Mouse (Mus musculus): ENCODE data around the gene Ahdc1. TPM values are rescaled to one million over a fixed set of nuclear protein-coding genes. Genes with fewer than 3 reads are reported as not detected.

Ahdc1 gene
- total and polyA plus RNA-seq, 3 experiments: 1.6 to 19.9 (median 8.4) TPM

DNA sequence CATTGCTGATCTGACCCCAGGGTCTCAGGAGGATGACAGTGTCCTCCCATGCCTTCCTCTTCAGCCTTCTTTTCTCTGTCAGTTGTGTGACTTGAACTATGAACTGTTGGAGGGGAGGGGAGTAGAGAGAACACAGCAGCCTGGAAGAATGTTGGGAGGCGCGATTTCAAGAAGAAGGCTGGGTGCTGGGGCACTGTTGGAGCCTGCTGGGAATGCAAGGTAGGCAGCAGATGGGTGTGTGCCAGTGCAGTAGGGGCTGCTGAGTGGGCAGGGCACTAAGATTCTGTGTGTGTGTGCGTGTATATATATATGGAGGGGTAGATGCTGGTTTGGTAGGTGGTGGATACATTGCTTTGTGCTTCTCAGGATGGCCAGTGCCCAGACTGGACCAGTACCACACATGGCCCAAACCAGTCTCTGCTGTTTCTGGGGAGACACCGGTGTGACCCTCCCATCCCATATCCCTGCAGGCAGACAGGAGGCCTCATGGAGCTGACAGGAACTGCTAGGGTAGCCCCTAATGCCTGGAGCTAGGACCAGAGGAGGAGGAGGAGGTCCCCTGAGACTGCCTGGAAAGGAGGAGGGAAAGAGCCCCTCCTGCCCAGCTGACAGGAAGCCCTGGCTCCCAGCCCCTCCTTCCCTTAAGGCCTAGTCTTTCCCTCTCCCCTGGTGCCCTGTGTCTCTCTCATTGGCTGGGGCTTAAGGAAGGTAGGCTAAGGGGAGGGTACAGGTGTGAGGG lies 5.8 kb downstream of the Ahdc1 start:
- H3K27ac ChIP-seq (ENCODE audit: insufficient read depth, low read depth): no peak overlapping the region
- H3K9me3 ChIP-seq (replicated peaks; ENCODE audit: low read length): no peaks in the 10 kb centered on the region
- H3K9ac ChIP-seq (ENCODE audit: insufficient read depth, low read depth): no peak overlapping the region
- H3K27me3 ChIP-seq (replicated peaks): no peaks in the 10 kb centered on the region
- peaks cover 17 to 76% of the 10 kb centered on the region in 2 experiments for H3K4me1 ChIP-seq (ENCODE audit: control insufficient read depth in 1 of 2, insufficient read depth in 2 of 2)
- dilution Hi-C loops (cut with MboI; ENCODE audit: extremely low pct_ligation_motif_present, extremely low pct_unique_long_range_greater_than_20kb, low sequenced_read_pairs): no loop called here
- no peak for DNase-seq (ENCODE audit: extremely low read depth)
- H3K4me3 ChIP-seq (replicated peaks in 1 of 3; ENCODE audit: low read depth in 2 of 3, low read length in 2 of 3, poor library complexity in 1 of 3): no peak overlapping the region
- peaks cover 3% of the 10 kb centered on the region; the same call in 1 of the 2 replicates for H3K79me2 ChIP-seq (replicated peaks; ENCODE audit: control insufficient read depth, extremely low read depth, insufficient read depth, poor library complexity, severe bottlenecking)
- no peak for TF ChIP-seq UBTF (IDR thresholded peaks at IDR 0.05; ENCODE audit: low read depth, low read length)
- peaks cover 0 to 49% of the 10 kb centered on the region in 2 experiments for H3K36me3 ChIP-seq (replicated peaks in 1 of 2; ENCODE audit: control insufficient read depth in 1 of 2, insufficient read depth in 1 of 2, low read length in 1 of 2)
- H3K4me2 ChIP-seq (ENCODE audit: insufficient read depth, low read depth, poor library complexity, severe bottlenecking): no peak overlapping the region
- in situ Hi-C loops (cut with MboI; ENCODE audit: low pct_ligation_motif_present, low pct_unique_long_range_greater_than_20kb, low sequenced_read_pairs): loop anchor here (10.0 kb wide), 1 partner anchor 188 kb away; no protein-coding TSS in a partner anchor

- no peak for TF ChIP-seq ELF1 (IDR thresholded peaks at IDR 0.05; ENCODE audit: low read depth, low read length)
- no peak for DNase-seq (ENCODE audit: extremely low read depth)
- no peaks in the 10 kb centered on the region for H3K27me3 ChIP-seq (replicated peaks)
- dilution Hi-C loops (cut with MboI; ENCODE audit: extremely low pct_ligation_motif_present, extremely low pct_unique_long_range_greater_than_20kb, low sequenced_read_pairs): no loop called here
- no peak overlapping the region for H3K4me2 ChIP-seq (ENCODE audit: insufficient read depth, low read depth, poor library complexity, severe bottlenecking)
- H3K79me2 ChIP-seq (replicated peaks; ENCODE audit: control insufficient read depth, extremely low read depth, insufficient read depth, poor library complexity, severe bottlenecking): peaks cover 3% of the 10 kb centered on the region; the same call in 1 of the 2 replicates
- H3K4me3 ChIP-seq (replicated peaks in 1 of 3; ENCODE audit: low read depth in 2 of 3, low read length in 2 of 3, poor library complexity in 1 of 3): no peak overlapping the region
- in situ Hi-C loops (cut with MboI; ENCODE audit: low pct_ligation_motif_present, low pct_unique_long_range_greater_than_20kb, low sequenced_read_pairs): loop anchor here (10.0 kb wide), 1 partner anchor 187 kb away; no protein-coding TSS in a partner anchor
- peaks cover 0 to 58% of the 10 kb centered on the region in 2 experiments for H3K36me3 ChIP-seq (replicated peaks in 1 of 2; ENCODE audit: control insufficient read depth in 1 of 2, insufficient read depth in 1 of 2, low read length in 1 of 2)
- H3K4me1 ChIP-seq (ENCODE audit: control insufficient read depth in 1 of 2, insufficient read depth in 2 of 2): peaks cover 20 to 85% of the 10 kb centered on the region in 2 experiments
- no peaks in the 10 kb centered on the region for H3K9me3 ChIP-seq (replicated peaks; ENCODE audit: low read length)
- H3K9ac ChIP-seq (ENCODE audit: insufficient read depth, low read depth): no peak overlapping the region
- H3K27ac ChIP-seq (ENCODE audit: insufficient read depth, low read depth): no peak overlapping the region
Measured at GRCm38 (mm10) chr4:133017597-133018262, 6.7 kb downstream of the Ahdc1 start.

- peaks cover 0 to 64% of the 10 kb centered on the region in 2 experiments for H3K36me3 ChIP-seq (replicated peaks in 1 of 2; ENCODE audit: control insufficient read depth in 1 of 2, insufficient read depth in 1 of 2, low read length in 1 of 2)
- H3K4me3 ChIP-seq (replicated peaks in 1 of 3; ENCODE audit: low read depth in 2 of 3, low read length in 2 of 3, poor library complexity in 1 of 3): no peak overlapping the region
- no peak overlapping the region for H3K9ac ChIP-seq (ENCODE audit: insufficient read depth, low read depth)
- peaks cover 3% of the 10 kb centered on the region; the same call in 1 of the 2 replicates for H3K79me2 ChIP-seq (replicated peaks; ENCODE audit: control insufficient read depth, extremely low read depth, insufficient read depth, poor library complexity, severe bottlenecking)
- dilution Hi-C loops (cut with MboI; ENCODE audit: extremely low pct_ligation_motif_present, extremely low pct_unique_long_range_greater_than_20kb, low sequenced_read_pairs) (no loop called here), in situ Hi-C loops (cut with MboI; ENCODE audit: low pct_ligation_motif_present, low pct_unique_long_range_greater_than_20kb, low sequenced_read_pairs) (loop anchor here (10.0 kb wide), 1 partner anchor 186 kb away; no protein-coding TSS in a partner anchor)
- TF ChIP-seq ELF1 (IDR thresholded peaks at IDR 0.05; ENCODE audit: low read depth, low read length) (no peak), MAZ (IDR thresholded peaks at IDR 0.05; ENCODE audit: low read depth, low read length) (no peak)
- DNase-seq (ENCODE audit: extremely low read depth): no peak
- peaks cover 20 to 91% of the 10 kb centered on the region in 2 experiments for H3K4me1 ChIP-seq (ENCODE audit: control insufficient read depth in 1 of 2, insufficient read depth in 2 of 2)
- H3K4me2 ChIP-seq (ENCODE audit: insufficient read depth, low read depth, poor library complexity, severe bottlenecking): no peak overlapping the region
- H3K27ac ChIP-seq (ENCODE audit: insufficient read depth, low read depth): no peak overlapping the region
- no peaks in the 10 kb centered on the region for H3K9me3 ChIP-seq (replicated peaks; ENCODE audit: low read length)
- no peaks in the 10 kb centered on the region for H3K27me3 ChIP-seq (replicated peaks)
Measured at GRCm38 (mm10) chr4:133018263-133018798, 7.3 kb downstream of the Ahdc1 start.
